Mouse (Mus musculus): ENCODE data around the gene Snd1. TPM values are rescaled to one million over a fixed set of nuclear protein-coding genes. Genes with fewer than 3 reads are reported as not detected.

Snd1 gene
- polyA plus RNA-seq, 1 experiment: 190 TPM

- H3K27me3 ChIP-seq (ENCODE audit: control insufficient read depth, insufficient read depth, insufficient read length): no peaks in the 10 kb centered on the region
- H3ac ChIP-seq (ENCODE audit: control insufficient read depth, insufficient read length): no peak overlapping the region
- H3K4me2 ChIP-seq (ENCODE audit: low read depth): no peak overlapping the region
- H3K79me2 ChIP-seq (ENCODE audit: control insufficient read depth, insufficient read depth): no peaks in the 10 kb centered on the region
- H3K4me3 ChIP-seq: no peak overlapping the region
- TF ChIP-seq CEBPB (IDR thresholded peaks at IDR 0.05; ENCODE audit: insufficient read depth, poor library complexity, severe bottlenecking) (no peak), TCF12 (IDR thresholded peaks at IDR 0.05; ENCODE audit: insufficient read depth, poor library complexity, severe bottlenecking) (no peak)
- peaks cover 8% of the 10 kb centered on the region for H3K36me3 ChIP-seq (ENCODE audit: control insufficient read depth, insufficient read depth)
Measured at GRCm38 (mm10) chr6:28783082-28783647, 308.2 kb downstream of the Snd1 start.

- peaks cover 8% of the 10 kb centered on the region for H3K36me3 ChIP-seq (ENCODE audit: control insufficient read depth, insufficient read depth)
- TF ChIP-seq CEBPB (IDR thresholded peaks at IDR 0.05; ENCODE audit: insufficient read depth, poor library complexity, severe bottlenecking) (no peak), MAX (IDR thresholded peaks at IDR 0.05; ENCODE audit: low read depth) (no peak), SRF (IDR thresholded peaks at IDR 0.05; ENCODE audit: control insufficient read depth, insufficient read length, low read depth) (no peak), MYOD1 (IDR thresholded peaks at IDR 0.05; ENCODE audit: control insufficient read depth in 1 of 3, insufficient read length in 2 of 3, low read depth in 2 of 3) (no peak), MYOG (IDR thresholded peaks at IDR 0.05; ENCODE audit: control insufficient read depth in 1 of 3, insufficient read depth in 1 of 3, insufficient read length in 2 of 3, low read depth in 2 of 3) (no peak), TCF12 (IDR thresholded peaks at IDR 0.05; ENCODE audit: insufficient read depth, poor library complexity, severe bottlenecking) (no peak)
Measured at GRCm38 (mm10) chr6:28783953-28784352, 309.0 kb downstream of the Snd1 start.

GRCm38 (mm10) chr6:28785770-28786169, 310.8 kb downstream of the Snd1 start:
- H3K36me3 ChIP-seq (ENCODE audit: control insufficient read depth, insufficient read depth): no peaks in the 10 kb centered on the region
- H3ac ChIP-seq (ENCODE audit: control insufficient read depth, insufficient read length): no peak overlapping the region
- H3K79me2 ChIP-seq (ENCODE audit: control insufficient read depth, insufficient read depth): no peaks in the 10 kb centered on the region
- no peak overlapping the region for H3K4me2 ChIP-seq (ENCODE audit: low read depth)
- H3K4me3 ChIP-seq: no peak overlapping the region
- TF ChIP-seq REST (IDR thresholded peaks at IDR 0.05; ENCODE audit: insufficient read depth, insufficient read length) (no peak), POLR2AphosphoS2 (IDR thresholded peaks at IDR 0.05; ENCODE audit: insufficient read length, low read depth) (no peak), E2F4 (IDR thresholded peaks at IDR 0.05; ENCODE audit: insufficient read depth) (no peak), MAX (IDR thresholded peaks at IDR 0.05; ENCODE audit: low read depth) (no peak), POLR2A (IDR thresholded peaks at IDR 0.05; ENCODE audit: insufficient read length, low read depth) (no peak), MYOD1 (IDR thresholded peaks at IDR 0.05; ENCODE audit: control insufficient read depth in 1 of 3, insufficient read length in 2 of 3, low read depth in 2 of 3) (no peak), TCF12 (IDR thresholded peaks at IDR 0.05; ENCODE audit: insufficient read depth, poor library complexity, severe bottlenecking) (no peak), MYOG (IDR thresholded peaks at IDR 0.05; ENCODE audit: control insufficient read depth in 1 of 3, insufficient read depth in 1 of 3, insufficient read length in 2 of 3, low read depth in 2 of 3) (no peak), TCF3 (IDR thresholded peaks at IDR 0.05; ENCODE audit: insufficient read length, low read depth) (no peak), CEBPB (IDR thresholded peaks at IDR 0.05; ENCODE audit: insufficient read depth, poor library complexity, severe bottlenecking) (no peak), USF1 (IDR thresholded peaks at IDR 0.05; ENCODE audit: low read depth) (no peak), SRF (IDR thresholded peaks at IDR 0.05; ENCODE audit: control insufficient read depth, insufficient read length, low read depth) (no peak)
- H3K27me3 ChIP-seq (ENCODE audit: control insufficient read depth, insufficient read depth, insufficient read length): no peaks in the 10 kb centered on the region

More at GRCm38 (mm10) chr6:28783953-28784352, 309.0 kb downstream of the Snd1 start:
- H3ac ChIP-seq (ENCODE audit: control insufficient read depth, insufficient read length): no peak overlapping the region
- no peaks in the 10 kb centered on the region for H3K79me2 ChIP-seq (ENCODE audit: control insufficient read depth, insufficient read depth)
- no peak overlapping the region for H3K4me3 ChIP-seq
- no peaks in the 10 kb centered on the region for H3K27me3 ChIP-seq (ENCODE audit: control insufficient read depth, insufficient read depth, insufficient read length)
- H3K4me2 ChIP-seq (ENCODE audit: low read depth): no peak overlapping the region

GRCm38 (mm10) chr6:28787133-28787532, 312.2 kb downstream of the Snd1 start:
- Histone ChIP-seq H3ac (ENCODE audit: control insufficient read depth, insufficient read length) (no peak overlapping the region), H3K79me2 (ENCODE audit: control insufficient read depth, insufficient read depth) (no peaks in the 10 kb centered on the region), H3K4me2 (ENCODE audit: low read depth) (no peak overlapping the region), H3K27me3 (ENCODE audit: control insufficient read depth, insufficient read depth, insufficient read length) (no peaks in the 10 kb centered on the region), H3K4me3 (no peak overlapping the region), H3K36me3 (ENCODE audit: control insufficient read depth, insufficient read depth) (no peaks in the 10 kb centered on the region)
- no peak for TF ChIP-seq REST (IDR thresholded peaks at IDR 0.05; ENCODE audit: insufficient read depth, insufficient read length)
- no peak for TF ChIP-seq TCF3 (IDR thresholded peaks at IDR 0.05; ENCODE audit: insufficient read length, low read depth)
- TF ChIP-seq MAX (IDR thresholded peaks at IDR 0.05; ENCODE audit: low read depth): no peak
- no peak for TF ChIP-seq TCF12 (IDR thresholded peaks at IDR 0.05; ENCODE audit: insufficient read depth, poor library complexity, severe bottlenecking)
- no peak for TF ChIP-seq E2F4 (IDR thresholded peaks at IDR 0.05; ENCODE audit: insufficient read depth)
- TF ChIP-seq SRF (IDR thresholded peaks at IDR 0.05; ENCODE audit: control insufficient read depth, insufficient read length, low read depth): no peak
- TF ChIP-seq USF1 (IDR thresholded peaks at IDR 0.05; ENCODE audit: low read depth): no peak

- H3K4me3 ChIP-seq: no peak overlapping the region
- H3K36me3 ChIP-seq (ENCODE audit: control insufficient read depth, insufficient read depth): peaks cover 6% of the 10 kb centered on the region
- no peaks in the 10 kb centered on the region for H3K27me3 ChIP-seq (ENCODE audit: control insufficient read depth, insufficient read depth, insufficient read length)
- H3K79me2 ChIP-seq (ENCODE audit: control insufficient read depth, insufficient read depth): no peaks in the 10 kb centered on the region
- TF ChIP-seq MYOG (IDR thresholded peaks at IDR 0.05; ENCODE audit: control insufficient read depth in 1 of 3, insufficient read depth in 1 of 3, insufficient read length in 2 of 3, low read depth in 2 of 3) (no peak), CEBPB (IDR thresholded peaks at IDR 0.05; ENCODE audit: insufficient read depth, poor library complexity, severe bottlenecking) (no peak), USF1 (IDR thresholded peaks at IDR 0.05; ENCODE audit: low read depth) (no peak), MYOD1 (IDR thresholded peaks at IDR 0.05; ENCODE audit: control insufficient read depth in 1 of 3, insufficient read length in 2 of 3, low read depth in 2 of 3) (no peak), REST (IDR thresholded peaks at IDR 0.05; ENCODE audit: insufficient read depth, insufficient read length) (no peak), POLR2AphosphoS2 (IDR thresholded peaks at IDR 0.05; ENCODE audit: insufficient read length, low read depth) (no peak), MAX (IDR thresholded peaks at IDR 0.05; ENCODE audit: low read depth) (no peak), TCF12 (IDR thresholded peaks at IDR 0.05; ENCODE audit: insufficient read depth, poor library complexity, severe bottlenecking) (no peak)
- H3ac ChIP-seq (ENCODE audit: control insufficient read depth, insufficient read length): no peak overlapping the region
- no peak overlapping the region for H3K4me2 ChIP-seq (ENCODE audit: low read depth)
Measured at GRCm38 (mm10) chr6:28789685-28790084, 314.7 kb downstream of the Snd1 start.

All from myocyte (in vitro differentiated cells).